In the genomic region with DNA sequence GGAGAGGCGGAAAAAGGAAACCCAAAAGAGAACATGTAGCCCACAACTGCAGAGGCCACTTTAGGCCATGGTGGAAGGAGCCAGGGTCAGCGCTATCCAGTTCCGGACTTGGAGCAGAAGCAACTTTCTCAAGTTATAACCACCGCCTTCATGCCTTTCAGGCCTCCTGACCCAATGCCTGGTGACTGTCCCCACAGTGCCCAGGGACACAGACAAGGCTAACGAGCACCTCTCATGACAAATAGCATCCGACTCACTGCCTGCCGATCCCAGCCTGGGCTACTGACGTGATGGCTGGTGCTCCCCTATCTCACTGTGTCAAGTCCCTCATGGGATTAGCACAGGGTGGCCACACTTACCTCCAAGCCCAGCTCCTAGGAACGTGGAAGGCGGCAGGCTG, we compare ENCODE assay signal across 17 mouse cellular contexts. TPM values are rescaled to one million over a fixed set of nuclear protein-coding genes. Genes with fewer than 3 reads are reported as not detected.
DNase-seq lines count a peak whose midpoint lies in the region; ATAC-seq lines count a peak whose summit lies in the region.
"Had no signal": no experiment of that assay in that cellular context is flagged by ENCODE, and none has a peak within 500 bp of the region (broad histone marks: within the 10 kb centered on the region; RNA-seq: fewer than 3 reads in every experiment).

No protein-coding gene starts in this region.

- ATAC-seq in forebrain, embryonic 13.5 days: no peak
- ATAC-seq in forebrain, embryonic 12.5 days (ENCODE audit: low FRiP score): no peak
- no peak for ATAC-seq in megakaryocyte, adult 5-6 weeks (ENCODE audit: poor library complexity, severe bottlenecking)
- ATAC-seq in intestine, embryonic 15.5 days: no peak
- ATAC-seq in liver, embryonic 15.5 days (ENCODE audit: insufficient read depth): no peak
- ATAC-seq: inflammation-experienced regulatory T-cells, adult 6 months had no signal

- H3K9ac ChIP-seq in forebrain, embryonic 13.5 days: no peak overlapping the region
- no peak overlapping the region for H3K9ac ChIP-seq in forebrain, embryonic 12.5 days
- 0 out of 2 replicates have a peak overlapping the region, but pooled peaks have one; percentile 5 for H3K9ac ChIP-seq in intestine, embryonic 15.5 days
- peak overlapping the region; percentile 67 for H3K9ac ChIP-seq in liver, embryonic 15.5 days
- H3K9ac ChIP-seq: embryonic facial prominence, embryonic 12.5 days; limb, embryonic 13.5 days had no signal

- H3K27me3 ChIP-seq in forebrain, embryonic 13.5 days: no peaks in the 10 kb centered on the region
- H3K27me3 ChIP-seq in forebrain, embryonic 12.5 days: no peaks in the 10 kb centered on the region
- H3K27me3 ChIP-seq in megakaryocyte, embryonic 14.5 days (replicated peaks): no peaks in the 10 kb centered on the region
- H3K27me3 ChIP-seq in intestine, embryonic 15.5 days (replicated peaks): no peaks in the 10 kb centered on the region
- H3K27me3 ChIP-seq in liver, embryonic 15.5 days: no peaks in the 10 kb centered on the region
- H3K27me3 ChIP-seq: embryonic facial prominence, embryonic 12.5 days; limb, embryonic 13.5 days had no signal

- peaks cover 94% of the 10 kb centered on the region for H3K36me3 ChIP-seq in forebrain, embryonic 13.5 days (ENCODE audit: poor library complexity, severe bottlenecking)
- H3K36me3 ChIP-seq in forebrain, embryonic 12.5 days (replicated peaks): peaks cover 96% of the 10 kb centered on the region
- peaks cover 100% of the 10 kb centered on the region for H3K36me3 ChIP-seq in megakaryocyte, embryonic 14.5 days (replicated peaks; ENCODE audit: low read length)
- H3K36me3 ChIP-seq in intestine, embryonic 15.5 days: peaks cover 69% of the 10 kb centered on the region
- H3K36me3 ChIP-seq in liver, embryonic 15.5 days (replicated peaks): peaks cover 88% of the 10 kb centered on the region

- no peak for DNase-seq in urinary bladder, adult 2 months (ENCODE audit: low spot score)
- DNase-seq in layer of hippocampus, adult 9-10 months (ENCODE audit: low spot score): no peak
- DNase-seq: gastrocnemius, postnatal 25 days; heart, postnatal 14 days; kidney, postnatal 10 days; spleen, adult 18-20 months had no signal

- H3K27ac ChIP-seq in forebrain, embryonic 13.5 days: 0 out of 2 replicates have a peak overlapping the region, but pooled peaks have one; percentile 79
- H3K27ac ChIP-seq in forebrain, embryonic 12.5 days: no peak overlapping the region; the same call in 1 of the 2 replicates
- 0 out of 2 replicates have a peak overlapping the region, but pooled peaks have one; percentile 48 for H3K27ac ChIP-seq in intestine, embryonic 15.5 days
- H3K27ac ChIP-seq in liver, embryonic 15.5 days (replicated peaks): peak overlapping the region; percentile 98
- H3K27ac ChIP-seq: embryonic facial prominence, embryonic 12.5 days; layer of hippocampus, adult 2 months; limb, embryonic 13.5 days had no signal

- 90% methylated on average over 10 of the region's 10 CpGs for WGBS in forebrain, embryonic 13.5 days
- WGBS in forebrain, embryonic 12.5 days: 90% methylated on average over 10 of the region's 10 CpGs
- WGBS in intestine, embryonic 15.5 days: 92% methylated on average over 10 of the region's 10 CpGs
- WGBS in liver, embryonic 15.5 days (ENCODE audit: insufficient replicate concordance): 82% methylated on average over 10 of the region's 10 CpGs

- peaks cover 64% of the 10 kb centered on the region for H3K4me1 ChIP-seq in forebrain, embryonic 13.5 days
- H3K4me1 ChIP-seq in forebrain, embryonic 12.5 days: peaks cover 40% of the 10 kb centered on the region
- peaks cover 53% of the 10 kb centered on the region for H3K4me1 ChIP-seq in megakaryocyte, embryonic 14.5 days
- peaks cover 52% of the 10 kb centered on the region for H3K4me1 ChIP-seq in intestine, embryonic 15.5 days (replicated peaks)
- H3K4me1 ChIP-seq in liver, embryonic 15.5 days (replicated peaks): peaks cover 79% of the 10 kb centered on the region

- H3K4me2 ChIP-seq in forebrain, embryonic 13.5 days: no peak overlapping the region
- no peak overlapping the region for H3K4me2 ChIP-seq in forebrain, embryonic 12.5 days
- 0 out of 2 replicates have a peak overlapping the region, but pooled peaks have one; percentile 26 for H3K4me2 ChIP-seq in intestine, embryonic 15.5 days (replicated peaks)
- peak overlapping the region; percentile 82 for H3K4me2 ChIP-seq in liver, embryonic 15.5 days
- H3K4me2 ChIP-seq: embryonic facial prominence, embryonic 12.5 days; limb, embryonic 13.5 days had no signal

- H3K4me3 ChIP-seq in forebrain, embryonic 13.5 days: no peak overlapping the region
- H3K4me3 ChIP-seq in forebrain, embryonic 12.5 days (replicated peaks): no peak overlapping the region
- H3K4me3 ChIP-seq in megakaryocyte, embryonic 14.5 days (replicated peaks): peak overlapping the region; percentile 29
- H3K4me3 ChIP-seq in intestine, embryonic 15.5 days (replicated peaks): no peak overlapping the region
- peak overlapping the region; percentile 52 for H3K4me3 ChIP-seq in liver, embryonic 15.5 days (replicated peaks)
- H3K4me3 ChIP-seq: embryonic facial prominence, embryonic 12.5 days; heart, embryonic 10.5 days; layer of hippocampus, adult 2 months; limb, embryonic 13.5 days had no signal

- H3K9me3 ChIP-seq in forebrain, embryonic 13.5 days (replicated peaks): peaks cover 6% of the 10 kb centered on the region; the same call in 1 of the 2 replicates
- H3K9me3 ChIP-seq in forebrain, embryonic 12.5 days: no peaks in the 10 kb centered on the region
- 0 out of 2 replicates have a peak, but pooled peaks cover 5% of the 10 kb centered on the region for H3K9me3 ChIP-seq in megakaryocyte, embryonic 14.5 days
- H3K9me3 ChIP-seq in intestine, embryonic 15.5 days: no peaks in the 10 kb centered on the region
- 0 out of 2 replicates have a peak, but pooled peaks cover 5% of the 10 kb centered on the region for H3K9me3 ChIP-seq in liver, embryonic 15.5 days (replicated peaks)
- H3K9me3 ChIP-seq: heart, embryonic 10.5 days; limb, embryonic 13.5 days had no signal

RNA-seq across cellular contexts. Expression of a gene that starts 12.7 kb away (rescaled TPM):
- 112 and 119 TPM in 2 replicates for polyA plus RNA-seq in forebrain, embryonic 13.5 days (2015; fragmentation: Nextera tagmentation; extraction: Ambion mirVana)
- polyA plus RNA-seq in forebrain, embryonic 12.5 days (2016; fragmentation: Nextera tagmentation; extraction: Ambion mirVana): 203 and 205 TPM in 2 replicates
- 168 and 304 TPM in 2 replicates for polyA plus RNA-seq in megakaryocyte, embryonic 14.5 days (2012; ENCODE audit: insufficient read depth, low replicate concordance)
- total RNA-seq in megakaryocyte, adult 5-6 weeks (2015): 17.2 and 20.3 TPM in 2 replicates
- total RNA-seq in megakaryocyte, adult 5-6 weeks (2017): 22.4 and 24.2 TPM in 2 replicates
- 91.7 and 94.2 TPM in 2 replicates for polyA plus RNA-seq in intestine, embryonic 15.5 days (2015; fragmentation: Nextera tagmentation; extraction: Ambion mirVana)
- polyA plus RNA-seq in liver, embryonic 15.5 days (2015; fragmentation: Nextera tagmentation; extraction: Ambion mirVana): 52.8 and 59.5 TPM in 2 replicates
- polyA plus RNA-seq in urinary bladder, adult 2 months (2012; rRNA removed): 29.7 and 35.4 TPM in 2 replicates

RNA-seq across cellular contexts. Expression of a gene that starts 14.1 kb away (rescaled TPM):
- polyA plus RNA-seq in forebrain, embryonic 13.5 days (2015; fragmentation: Nextera tagmentation; extraction: Ambion mirVana): 593 and 623 TPM in 2 replicates
- 371 and 400 TPM in 2 replicates for polyA plus RNA-seq in forebrain, embryonic 12.5 days (2016; fragmentation: Nextera tagmentation; extraction: Ambion mirVana)
- 441 and 1,591 TPM in 2 replicates for polyA plus RNA-seq in megakaryocyte, embryonic 14.5 days (2012; ENCODE audit: insufficient read depth, low replicate concordance)
- 107 and 108 TPM in 2 replicates for total RNA-seq in megakaryocyte, adult 5-6 weeks (2015)
- 122 and 129 TPM in 2 replicates for total RNA-seq in megakaryocyte, adult 5-6 weeks (2017)
- 890 and 1,161 TPM in 2 replicates for polyA plus RNA-seq in intestine, embryonic 15.5 days (2015; fragmentation: Nextera tagmentation; extraction: Ambion mirVana)
- 526 and 581 TPM in 2 replicates for polyA plus RNA-seq in liver, embryonic 15.5 days (2015; fragmentation: Nextera tagmentation; extraction: Ambion mirVana)
- 883 and 983 TPM in 2 replicates for polyA plus RNA-seq in urinary bladder, adult 2 months (2012; rRNA removed)

RNA-seq across cellular contexts. Expression of a gene that starts 21.4 kb away (rescaled TPM):
- 304 and 319 TPM in 2 replicates for polyA plus RNA-seq in forebrain, embryonic 13.5 days (2015; fragmentation: Nextera tagmentation; extraction: Ambion mirVana)
- 312 and 327 TPM in 2 replicates for polyA plus RNA-seq in forebrain, embryonic 12.5 days (2016; fragmentation: Nextera tagmentation; extraction: Ambion mirVana)
- polyA plus RNA-seq in megakaryocyte, embryonic 14.5 days (2012; ENCODE audit: insufficient read depth, low replicate concordance): 199 and 247 TPM in 2 replicates
- 38.8 and 40.6 TPM in 2 replicates for total RNA-seq in megakaryocyte, adult 5-6 weeks (2015)
- total RNA-seq in megakaryocyte, adult 5-6 weeks (2017): 39.8 and 40.0 TPM in 2 replicates
- 180 and 201 TPM in 2 replicates for polyA plus RNA-seq in intestine, embryonic 15.5 days (2015; fragmentation: Nextera tagmentation; extraction: Ambion mirVana)
- polyA plus RNA-seq in liver, embryonic 15.5 days (2015; fragmentation: Nextera tagmentation; extraction: Ambion mirVana): 63.2 and 74.5 TPM in 2 replicates
- polyA plus RNA-seq in urinary bladder, adult 2 months (2012; rRNA removed): 112 and 119 TPM in 2 replicates

RNA-seq across cellular contexts. Expression of a gene that starts 33.3 kb away (rescaled TPM):
- polyA plus RNA-seq in forebrain, embryonic 13.5 days (2015; fragmentation: Nextera tagmentation; extraction: Ambion mirVana): 15.5 and 16.6 TPM in 2 replicates
- polyA plus RNA-seq in forebrain, embryonic 12.5 days (2016; fragmentation: Nextera tagmentation; extraction: Ambion mirVana): 17.3 and 21.3 TPM in 2 replicates
- 17.2 and 29.0 TPM in 2 replicates for polyA plus RNA-seq in megakaryocyte, embryonic 14.5 days (2012; ENCODE audit: insufficient read depth, low replicate concordance)
- total RNA-seq in megakaryocyte, adult 5-6 weeks (2015): 2.4 and 2.6 TPM in 2 replicates
- 2.6 and 5.0 TPM in 2 replicates for total RNA-seq in megakaryocyte, adult 5-6 weeks (2017)
- 5.5 and 6.9 TPM in 2 replicates for polyA plus RNA-seq in intestine, embryonic 15.5 days (2015; fragmentation: Nextera tagmentation; extraction: Ambion mirVana)
- 0.78 and 0.92 TPM in 2 replicates for polyA plus RNA-seq in liver, embryonic 15.5 days (2015; fragmentation: Nextera tagmentation; extraction: Ambion mirVana)
- polyA plus RNA-seq in urinary bladder, adult 2 months (2012; rRNA removed): 11.2 and 11.5 TPM in 2 replicates

Comparison
In these comparisons a context has a peak if more than half of its experiments do, and no peak if none do; other contexts are left out.
1. H3K4me2 ChIP-seq: peak in intestine, embryonic 15.5 days (single experiment) and liver, embryonic 15.5 days (single experiment); none in forebrain, embryonic 13.5 days (single experiment) and forebrain, embryonic 12.5 days (single experiment).
2. H3K4me3 ChIP-seq: peak in megakaryocyte, embryonic 14.5 days (single experiment) and liver, embryonic 15.5 days (single experiment); none in forebrain, embryonic 13.5 days (single experiment), forebrain, embryonic 12.5 days (single experiment) and intestine, embryonic 15.5 days (single experiment).
3. H3K9ac ChIP-seq: peak in intestine, embryonic 15.5 days (single experiment) and liver, embryonic 15.5 days (single experiment); none in forebrain, embryonic 13.5 days (single experiment) and forebrain, embryonic 12.5 days (single experiment).